ENCODE assay signal across 8 mouse cellular contexts in the genomic region with DNA sequence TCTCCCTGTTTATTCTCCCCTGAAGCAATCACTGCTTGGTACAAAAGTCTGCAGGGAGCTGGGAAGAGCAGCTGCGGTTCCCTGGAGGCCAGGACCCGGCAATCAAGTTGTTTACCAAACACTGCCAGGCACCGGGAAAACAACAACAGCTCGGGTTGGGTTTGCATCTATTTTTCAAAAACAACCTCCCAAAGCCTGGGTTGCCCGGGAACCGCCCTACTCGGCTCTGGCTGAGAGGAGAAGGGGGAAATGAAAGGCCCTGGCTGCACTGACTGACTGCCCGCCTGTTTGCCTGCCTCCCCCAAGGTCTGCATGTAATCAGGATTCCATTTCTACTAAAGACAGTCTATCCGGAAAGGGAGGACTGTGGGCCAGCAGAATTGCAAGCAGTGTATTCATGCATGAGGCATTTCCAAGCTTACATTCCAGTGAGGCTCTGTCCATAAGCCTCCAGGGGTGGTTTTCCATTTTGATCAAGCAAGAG.
DNase-seq lines count a peak whose midpoint lies in the region; ATAC-seq and TF ChIP-seq lines count a peak whose summit lies in the region.

No protein-coding gene starts in this region.

- no peak overlapping the region for H3K4me3 ChIP-seq in bone marrow, adult 2 months (replicated peaks; ENCODE audit: control insufficient read depth, low read depth, low read length)
- no peak overlapping the region for H3K4me3 ChIP-seq in intestine, embryonic 16.5 days (ENCODE audit: low read length)

- peak overlapping the region; percentile 42; the same call in 1 of the 2 replicates for H3K9ac ChIP-seq in intestine, embryonic 16.5 days (ENCODE audit: low read depth, low read length)

- no peaks in the 10 kb centered on the region for H3K36me3 ChIP-seq in intestine, embryonic 16.5 days (ENCODE audit: control insufficient read depth, insufficient read depth, low read length)

- peak; percentile 24 to 32 for DNase-seq in cerebellum, postnatal 10 days
- no peak for DNase-seq in cerebellum, postnatal 25 days
- peak; percentile 27 to 30 for DNase-seq in gastrocnemius, postnatal 4 days (ENCODE audit: low spot score in 2 of 2)
- peak; percentile 56 for DNase-seq in lung, postnatal 10 days
- peak; percentile 68 for DNase-seq in ovary, postnatal 36 days (ENCODE audit: low spot score)
- DNase-seq in cerebellum, adult 8-10 months, result no peak

- 66% methylated on average over 9 of the region's 9 CpGs for whole genome bisulfite sequencing in bone marrow, adult 2 months
- WGBS in intestine, embryonic 16.5 days, result 22% methylated on average over 9 of the region's 9 CpGs

- H3K4me1 ChIP-seq in bone marrow, adult 2 months (ENCODE audit: control insufficient read depth, insufficient read depth, low read length), result peaks cover 1% of the 10 kb centered on the region; the same call in 1 of the 2 replicates
- peaks cover 7% of the 10 kb centered on the region; the same call in 1 of the 2 replicates for H3K4me1 ChIP-seq in intestine, embryonic 16.5 days (ENCODE audit: control insufficient read depth, insufficient read depth, low read length)

- H3K27me3 ChIP-seq in intestine, embryonic 16.5 days (replicated peaks; ENCODE audit: control insufficient read depth, insufficient read depth, low read length), result no peaks in the 10 kb centered on the region

- H3K4me2 ChIP-seq in intestine, embryonic 16.5 days (ENCODE audit: low read depth, low read length), result no peak overlapping the region

- H3K27ac ChIP-seq in bone marrow, adult 2 months (ENCODE audit: control insufficient read depth, insufficient read depth, low read depth, low read length, poor library complexity), result peak overlapping the region; percentile 34; the same call in 1 of the 2 replicates
- peak overlapping the region; percentile 24; the same call in 1 of the 2 replicates for H3K27ac ChIP-seq in intestine, embryonic 16.5 days (ENCODE audit: low read length)

- ATAC-seq in intestine, embryonic 16.5 days, result peak; percentile 38; the same call in 1 of the 2 replicates

- no peak for TF ChIP-seq POLR2A in bone marrow, adult 2 months (IDR thresholded peaks at IDR 0.05; ENCODE audit: borderline replicate concordance, control insufficient read depth, low read depth, low read length)

- H3K9me3 ChIP-seq in intestine, embryonic 16.5 days (ENCODE audit: control insufficient read depth, low read length), result no peaks in the 10 kb centered on the region

- TF ChIP-seq CTCF in bone marrow, adult 2 months (IDR thresholded peaks at IDR 0.05; ENCODE audit: control insufficient read depth, insufficient read depth, low read length), result no peak

Comparison
In these comparisons a context has a peak if more than half of its experiments do, and no peak if none do; other contexts are left out.
1. DNase-seq: peak in cerebellum, postnatal 10 days (2 of 2), gastrocnemius, postnatal 4 days (2 of 2), lung, postnatal 10 days (single experiment) and ovary, postnatal 36 days (single experiment); none in cerebellum, postnatal 25 days (0 of 2) and cerebellum, adult 8-10 months (single experiment).